Mouse (Mus musculus) G1E-ER4 (cell line): Measurements from ENCODE around the gene Zc3h10. TPM values are rescaled to one million over a fixed set of nuclear protein-coding genes. Genes with fewer than 3 reads are reported as not detected.

Experiments
- GATA1 ChIP-seq: IDR thresholded peaks from one replicate; pipeline ENCODE4 v1.8.0; 2012; ENCODE audit warnings: low read length, inconsistent platforms
- polyA plus RNA-seq: library from polyadenylated mRNA; stranded (reverse); fragments of >175 nt; gene quantifications from 2 replicates; pipeline ENCODE4 v1.2.3, GENCODE M21; 2012

The Zc3h10 gene
- polyA plus RNA-seq, 1 experiment, result 21.2 TPM

DNA sequence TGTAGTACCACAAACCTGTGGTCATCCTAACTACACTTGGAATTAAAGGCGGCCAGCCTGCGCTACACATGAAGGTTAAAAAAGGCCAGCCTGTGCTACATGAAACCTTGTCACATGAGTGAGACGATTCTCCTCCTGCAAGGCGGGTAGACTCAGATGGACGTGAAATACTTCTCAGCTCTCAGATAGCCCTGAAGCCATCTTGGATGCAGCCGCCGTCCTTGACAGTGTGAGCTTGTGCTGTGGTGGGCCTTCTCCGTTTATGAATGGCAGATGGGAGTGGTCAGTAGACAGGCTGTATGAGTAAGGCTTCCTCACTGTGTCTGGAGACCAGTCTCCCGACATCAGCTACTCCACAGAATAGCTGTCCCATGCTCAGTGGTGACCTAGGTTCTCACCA is 38.4 kb downstream of the Zc3h10 start:
- no peak for TF ChIP-seq GATA1

GRCm38 (mm10) chr10:128508260-128508659 is 39.3 kb downstream of the Zc3h10 start:
- no peak for TF ChIP-seq GATA1

- TF ChIP-seq GATA1, result no peak
These were observed 41.6 kb downstream of the Zc3h10 start for GRCm38 (mm10) chr10:128505974-128506373.

- TF ChIP-seq GATA1, result no peak
These were observed 42.8 kb downstream of the Zc3h10 start for GRCm38 (mm10) chr10:128504641-128505370.

- no peak for TF ChIP-seq GATA1
These were observed 43.6 kb downstream of the Zc3h10 start for GRCm38 (mm10) chr10:128504012-128504411.

DNA sequence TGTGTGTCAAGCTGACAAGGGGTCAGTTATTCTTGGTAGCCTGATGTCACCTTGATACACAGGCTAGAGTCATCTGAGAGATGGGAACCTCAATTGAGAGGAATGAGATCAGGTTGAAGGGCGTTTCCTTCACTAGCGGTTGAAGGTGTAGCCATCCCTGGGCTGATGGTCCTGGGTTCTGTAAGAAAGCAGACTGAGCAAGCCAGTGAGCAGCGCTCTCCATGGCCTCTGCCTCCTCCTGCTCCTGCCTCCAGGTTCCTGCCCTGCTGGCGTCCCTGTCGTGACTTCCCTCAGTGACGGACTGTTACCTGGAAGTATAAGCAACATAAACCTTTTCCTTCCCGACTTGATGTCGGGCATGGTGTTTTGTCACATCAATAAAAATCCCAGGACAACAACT is 44.0 kb downstream of the Zc3h10 start:
- no peak for TF ChIP-seq GATA1

DNA sequence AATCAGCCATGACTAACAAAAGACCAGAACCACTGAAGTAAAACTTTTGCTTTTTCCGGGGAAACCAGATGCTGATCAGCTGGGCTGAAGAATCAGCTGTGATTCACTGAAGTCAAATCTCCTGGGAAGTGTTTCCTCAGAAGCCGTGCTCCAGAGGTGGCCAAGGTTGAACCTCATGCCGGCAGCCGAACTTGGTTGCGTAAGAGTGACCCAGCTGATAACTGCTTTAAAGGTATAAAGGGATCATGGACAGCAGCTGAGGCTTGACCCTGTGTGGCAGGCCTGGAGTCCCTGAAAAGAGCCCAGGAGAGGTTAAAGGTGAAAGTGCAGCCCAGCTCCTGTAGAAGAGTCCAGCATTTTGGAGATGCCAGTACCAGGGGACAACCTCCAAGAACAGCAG is 45.2 kb downstream of the Zc3h10 start:
- no peak for TF ChIP-seq GATA1

DNA sequence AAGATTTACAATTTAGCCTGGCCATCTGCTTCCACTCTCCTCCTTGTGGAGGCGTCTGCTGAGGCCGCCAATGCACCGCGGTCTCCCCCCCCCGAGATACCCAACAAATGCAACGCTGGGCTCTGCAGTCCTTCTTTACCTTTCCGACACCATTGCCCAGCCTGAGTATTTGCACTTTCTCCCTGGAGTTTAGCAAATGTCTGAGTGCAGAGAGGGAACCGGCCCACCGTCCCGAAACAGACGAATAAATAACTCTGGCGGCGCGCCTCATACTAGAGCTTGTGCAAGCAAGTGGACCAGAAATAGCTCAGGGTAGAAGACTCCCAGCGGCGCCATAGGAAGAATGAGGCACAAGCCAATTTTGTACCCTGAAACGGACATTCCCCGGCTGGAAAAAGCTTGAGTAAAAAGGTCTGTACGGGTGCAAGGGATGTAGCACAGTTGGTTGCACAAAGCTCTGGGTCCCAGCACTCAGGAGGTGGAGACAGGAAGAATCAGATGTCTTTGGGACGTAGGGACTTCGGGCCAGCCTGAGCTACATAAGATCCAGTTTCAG is 48.4 kb downstream of the Zc3h10 start:
- TF ChIP-seq GATA1, result no peak

- TF ChIP-seq GATA1, result no peak
These were observed 49.0 kb downstream of the Zc3h10 start, which contains the start of gene Myl6b for GRCm38 (mm10) chr10:128498590-128498989. TSS of gene Myl6b (minus strand) at chr10:128498685.

DNA sequence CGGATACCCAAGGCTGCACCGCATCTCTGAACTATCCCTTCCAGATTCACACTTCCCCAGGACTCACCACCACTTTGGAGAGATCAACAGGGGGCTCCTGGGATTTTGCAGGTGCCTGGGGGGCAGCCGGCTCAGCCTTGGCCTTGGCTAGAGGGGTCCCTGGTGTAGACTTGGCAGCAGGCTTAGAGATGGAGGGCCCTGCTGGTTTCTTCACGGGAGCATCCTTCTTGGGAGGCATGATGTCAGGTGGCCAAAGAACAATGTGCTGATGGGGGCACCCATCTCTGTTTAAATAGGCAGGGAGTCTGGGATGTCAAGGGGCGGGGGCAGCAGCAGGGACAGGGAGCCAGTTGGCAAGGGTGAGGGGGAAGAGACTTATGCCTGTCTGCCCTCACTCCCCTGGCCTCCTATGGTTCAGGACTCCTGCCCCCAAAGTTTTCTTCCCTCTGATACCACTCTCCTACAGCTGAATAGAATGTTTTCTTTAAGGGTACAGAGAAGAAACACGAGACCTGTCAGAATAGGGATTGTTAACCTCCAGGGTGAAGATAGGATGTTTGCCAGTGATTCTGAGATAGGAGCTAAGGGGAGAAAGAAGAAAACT is 50.3 kb downstream of the Zc3h10 start:
- TF ChIP-seq GATA1, result no peak

GRCm38 (mm10) chr10:128496509-128497077 is 51.0 kb downstream of the Zc3h10 start:
- TF ChIP-seq GATA1, result no peak

GRCm38 (mm10) chr10:128495903-128496302 is 51.7 kb downstream of the Zc3h10 start:
- TF ChIP-seq GATA1, result no peak

DNA sequence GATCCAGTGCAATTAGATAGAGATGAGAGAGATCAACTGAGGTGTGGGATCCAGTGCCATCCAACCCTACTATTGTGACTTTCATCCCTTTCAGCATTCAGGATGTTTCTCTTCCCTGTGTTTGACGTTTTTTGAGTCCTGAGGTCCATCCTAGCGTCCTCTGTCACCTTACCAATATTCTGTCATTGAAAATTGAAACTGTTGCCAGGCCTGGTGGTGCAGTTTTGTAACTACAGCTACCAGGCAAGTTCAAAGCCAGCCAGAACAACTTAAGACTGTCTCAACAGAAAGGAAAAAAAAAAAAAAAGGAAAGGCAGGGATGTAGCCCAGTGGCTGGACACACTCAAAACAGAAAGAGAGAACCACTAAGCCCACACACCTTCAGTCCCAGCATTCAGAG is 52.3 kb downstream of the Zc3h10 start:
- TF ChIP-seq GATA1, result no peak

DNA sequence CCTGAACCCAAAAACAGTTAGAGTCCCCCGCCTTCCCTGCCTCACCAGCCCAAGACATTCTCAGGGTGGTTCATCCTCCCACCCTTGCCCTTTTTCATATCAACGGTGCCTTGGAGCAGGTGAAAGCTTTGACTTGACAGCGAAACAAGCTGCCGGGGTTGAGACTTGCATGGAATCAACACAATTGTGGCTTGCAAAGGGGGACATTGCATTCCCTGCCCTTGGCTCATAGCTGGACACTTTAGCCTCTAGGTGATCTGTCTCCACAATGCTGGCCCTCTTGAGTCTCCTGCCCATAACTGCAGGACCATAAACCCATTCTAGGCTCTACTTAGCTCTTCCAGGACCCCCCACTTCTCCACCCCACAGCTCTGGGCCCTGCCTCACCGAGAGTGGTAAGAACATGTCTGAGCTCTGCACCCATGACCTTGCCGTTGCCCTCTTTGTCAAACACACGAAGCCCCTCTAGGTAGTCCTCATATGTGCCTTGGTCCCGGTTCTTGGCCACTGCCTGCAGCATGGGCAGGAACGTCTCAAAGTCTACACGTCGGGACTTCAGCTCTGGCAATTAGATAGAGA is 52.8 kb downstream of the Zc3h10 start:
- no peak for TF ChIP-seq GATA1

GRCm38 (mm10) chr10:128493695-128494666 is 53.6 kb downstream of the Zc3h10 start, which contains the start of gene Myl6:
TSS of gene Myl6 (minus strand) at chr10:128494145.
- TF ChIP-seq GATA1, result no peak
